Mouse (Mus musculus): ENCODE data around the gene Cacna1d. TPM values are rescaled to one million over a fixed set of nuclear protein-coding genes. Genes with fewer than 3 reads are reported as not detected.

The Cacna1d gene
- total RNA-seq (2015; ENCODE audit: low replicate concordance) (2.1 TPM in 1 of 2 replicates, not detected in the other), total RNA-seq (2017; ENCODE audit: low replicate concordance) (0.13 TPM in 1 of 2 replicates, not detected in the other)

DNA sequence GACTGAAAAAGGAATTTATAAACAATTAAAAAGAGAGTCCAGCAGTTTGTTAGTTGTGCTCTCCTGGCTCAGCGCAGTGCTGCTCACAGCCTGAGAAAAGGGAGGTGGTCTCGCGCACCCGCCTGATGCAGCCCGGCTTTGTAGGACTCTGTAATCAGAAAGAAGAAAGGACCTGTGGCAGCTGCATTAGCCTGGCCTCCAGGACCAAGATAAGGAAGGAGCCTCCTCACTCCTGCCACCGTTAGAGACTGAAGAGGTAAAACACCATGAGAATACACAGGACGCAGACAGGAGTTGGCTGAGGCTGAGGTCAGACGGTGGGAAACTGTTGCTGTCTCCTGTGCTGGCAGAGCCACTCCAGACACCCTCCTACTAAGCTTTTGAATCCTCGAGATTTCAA is at the start of gene Cacna1d:
Gene Cacna1d, minus strand, starts transcription at position 114 of the 400 bp plus-strand sequence.
- no peak for ATAC-seq (replicated peaks; ENCODE audit: low FRiP score, poor library complexity, severe bottlenecking)

DNA sequence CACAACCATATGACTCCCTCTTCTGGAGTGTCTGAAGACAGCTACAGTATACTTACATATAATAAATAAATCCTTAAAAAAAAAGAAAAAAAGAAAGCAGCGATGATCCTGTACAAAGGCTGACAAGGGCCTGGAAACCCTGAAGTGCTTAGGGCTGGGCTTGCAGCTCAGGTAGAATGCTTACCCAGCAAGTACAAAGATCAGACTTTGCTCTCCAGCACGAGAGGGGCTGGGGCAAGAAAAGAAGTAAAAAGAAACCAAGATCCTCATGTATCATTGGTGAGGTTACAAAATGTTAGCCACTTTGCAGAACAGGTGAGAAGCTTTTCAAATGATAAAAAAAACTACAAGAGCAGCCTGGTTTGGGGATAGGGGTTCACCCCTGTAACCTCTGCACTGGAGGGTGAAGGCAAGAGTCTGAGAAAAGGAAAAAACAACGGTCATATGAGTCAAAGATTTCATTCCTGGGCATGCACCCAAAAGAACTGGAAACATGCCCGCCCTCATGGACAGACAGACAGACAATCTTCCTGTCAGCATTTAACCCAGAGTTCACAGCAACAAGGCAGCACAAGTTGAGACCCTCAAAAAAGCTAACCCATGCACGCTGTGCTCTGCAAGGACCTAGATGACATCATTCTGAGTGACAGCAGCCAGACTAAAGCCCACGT is 42.7 kb upstream of the Cacna1d start:
- no peak for ATAC-seq (replicated peaks; ENCODE audit: low FRiP score, poor library complexity, severe bottlenecking)

DNA sequence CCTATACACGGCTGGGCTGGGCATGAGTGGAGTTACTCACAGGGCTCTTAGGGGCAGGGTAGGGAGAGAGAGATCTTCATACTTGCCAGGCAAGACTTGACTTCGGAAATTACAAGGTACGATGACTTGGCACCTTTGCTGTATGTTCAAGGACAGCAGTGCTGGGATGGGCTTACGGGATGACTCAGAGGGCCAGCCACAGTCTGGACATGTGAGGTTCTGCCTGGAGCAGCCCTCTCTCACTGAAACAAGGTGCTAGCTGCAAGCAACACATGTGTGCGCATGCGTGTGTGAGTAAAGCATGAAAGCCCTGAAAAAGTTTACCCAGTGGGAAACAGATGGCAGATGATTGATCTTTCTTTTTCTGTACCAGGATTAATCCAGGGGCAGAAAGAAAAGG is 40.6 kb upstream of the Cacna1d start:
- ATAC-seq (replicated peaks; ENCODE audit: low FRiP score, poor library complexity, severe bottlenecking) = no peak

DNA sequence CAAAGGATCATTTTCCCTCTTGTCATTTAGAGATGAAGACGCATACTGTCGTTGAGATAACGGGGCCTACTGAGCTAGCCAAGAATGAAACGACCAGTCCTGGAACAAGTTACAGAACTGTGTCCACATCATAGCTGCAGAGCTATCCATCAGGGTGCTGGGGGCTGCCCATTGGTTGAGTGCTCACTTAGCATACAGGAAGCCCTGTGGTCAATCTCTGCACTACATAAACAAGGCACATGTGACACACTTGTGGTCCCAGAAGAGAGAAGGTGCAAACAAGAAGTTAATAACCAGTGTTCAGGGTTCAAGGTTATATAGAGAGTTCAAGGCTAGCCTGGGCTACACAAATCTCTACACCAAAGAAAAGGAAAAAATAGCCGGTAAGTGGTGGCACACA is 40.2 kb upstream of the Cacna1d start:
- no peak for ATAC-seq (replicated peaks; ENCODE audit: low FRiP score, poor library complexity, severe bottlenecking)

DNA sequence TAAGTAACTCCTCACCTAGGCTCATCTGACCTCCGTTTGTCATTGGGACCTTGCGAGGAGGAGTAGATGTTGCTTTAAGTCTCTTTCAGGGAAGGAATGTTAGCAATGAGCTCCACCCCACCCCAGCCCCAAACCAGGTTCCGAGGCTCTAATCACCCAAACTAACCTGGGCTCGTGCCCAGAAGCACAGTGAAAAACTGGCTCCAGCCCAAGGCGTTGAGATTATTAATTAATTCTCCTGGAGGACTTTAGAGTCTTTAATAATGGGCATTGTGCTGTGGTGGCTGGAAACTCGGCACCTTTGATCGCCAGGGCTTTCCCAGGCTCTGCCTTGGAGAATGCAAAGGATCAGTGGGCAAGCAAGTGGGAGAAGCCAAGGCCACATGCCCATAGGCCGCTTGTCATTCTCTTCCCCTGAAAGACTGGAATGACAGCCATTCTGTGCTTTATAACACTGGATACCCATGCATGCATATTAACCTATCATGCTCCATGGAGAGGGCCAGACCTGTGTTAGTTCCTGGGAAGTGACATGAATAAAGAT is 39.5 kb upstream of the Cacna1d start:
- ATAC-seq (replicated peaks; ENCODE audit: low FRiP score, poor library complexity, severe bottlenecking) = no peak

DNA sequence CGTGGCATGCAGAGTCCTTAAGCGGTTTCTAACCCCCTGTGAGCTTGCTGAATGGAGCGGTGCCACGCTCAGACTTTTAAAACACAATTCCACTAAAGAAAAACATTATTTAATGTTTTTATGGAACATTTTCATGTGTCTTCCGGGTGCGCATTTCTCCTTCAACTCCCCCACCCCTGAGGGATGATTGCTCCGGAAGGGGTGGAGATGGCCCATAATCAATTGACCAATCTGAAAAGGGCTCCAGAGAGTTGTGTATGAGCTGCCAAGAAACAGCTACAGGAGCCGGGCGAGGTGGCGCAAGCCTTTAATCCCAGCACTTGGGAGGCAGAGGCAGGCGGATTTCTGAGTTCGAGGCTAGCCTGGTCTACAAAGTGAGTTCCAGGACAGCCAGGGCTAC is 38.2 kb upstream of the Cacna1d start:
- no peak for ATAC-seq (replicated peaks; ENCODE audit: low FRiP score, poor library complexity, severe bottlenecking)

DNA sequence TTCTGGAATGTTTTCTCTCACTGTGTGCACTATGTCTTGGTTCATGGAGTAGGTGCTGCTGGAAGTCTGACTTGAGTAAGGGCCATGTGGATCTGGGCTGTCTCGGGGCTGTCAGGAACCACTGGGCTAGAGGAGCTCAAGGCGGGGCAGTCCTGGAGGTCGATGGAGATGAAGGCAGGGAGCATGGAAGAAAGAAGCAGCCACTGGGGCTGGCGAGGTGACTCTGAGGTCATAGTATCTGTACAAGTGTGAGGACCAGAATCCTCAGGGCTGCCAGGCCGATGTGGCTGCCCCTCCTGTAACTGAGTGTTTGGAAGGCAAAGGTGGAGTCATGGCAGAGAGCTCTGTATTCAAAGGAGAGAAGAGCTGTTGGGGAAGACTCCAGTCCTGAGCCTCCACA is 37.7 kb upstream of the Cacna1d start:
- ATAC-seq (replicated peaks; ENCODE audit: low FRiP score, poor library complexity, severe bottlenecking) = no peak

DNA sequence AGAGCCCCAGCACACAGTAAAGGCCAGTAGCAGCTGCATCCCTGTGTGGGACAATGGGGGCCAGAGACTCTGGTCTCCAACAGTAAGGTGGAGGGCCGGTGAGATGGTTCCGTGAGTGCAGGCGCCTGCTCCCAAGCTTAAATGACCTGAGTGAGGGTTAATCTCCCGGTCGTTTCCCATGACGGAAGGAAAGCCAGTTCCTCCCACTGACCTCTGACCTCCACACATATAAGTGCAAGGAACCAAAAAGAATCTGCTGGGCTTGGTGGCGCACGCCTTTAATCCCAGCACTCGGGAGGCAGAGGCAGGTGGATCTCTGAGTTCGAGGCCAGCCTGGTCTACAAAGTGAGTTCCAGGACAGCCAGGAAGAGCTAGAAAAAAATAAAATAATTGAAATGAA is 37.1 kb upstream of the Cacna1d start:
- ATAC-seq (replicated peaks; ENCODE audit: low FRiP score, poor library complexity, severe bottlenecking) = no peak

DNA sequence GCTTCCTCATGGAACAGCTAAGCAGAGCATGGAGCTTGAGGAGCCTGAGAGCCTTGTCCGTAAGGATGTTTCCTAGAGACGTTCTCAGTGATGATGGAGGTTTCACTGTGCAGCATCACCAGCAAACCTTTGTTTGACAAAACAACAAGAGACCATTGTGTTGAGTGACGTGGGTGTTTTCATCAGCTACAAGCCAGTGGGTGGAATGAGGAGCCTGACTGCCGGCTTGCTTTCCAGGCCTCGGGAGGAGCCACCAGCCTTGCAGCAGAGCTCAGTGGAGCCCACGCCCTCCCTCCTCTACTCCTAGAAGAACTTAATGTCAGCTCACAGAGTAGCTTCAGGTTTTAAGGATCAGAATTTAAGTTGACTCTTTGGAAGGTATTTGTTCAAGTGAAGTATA is 32.1 kb upstream of the Cacna1d start:
- ATAC-seq (replicated peaks; ENCODE audit: low FRiP score, poor library complexity, severe bottlenecking) = no peak

DNA sequence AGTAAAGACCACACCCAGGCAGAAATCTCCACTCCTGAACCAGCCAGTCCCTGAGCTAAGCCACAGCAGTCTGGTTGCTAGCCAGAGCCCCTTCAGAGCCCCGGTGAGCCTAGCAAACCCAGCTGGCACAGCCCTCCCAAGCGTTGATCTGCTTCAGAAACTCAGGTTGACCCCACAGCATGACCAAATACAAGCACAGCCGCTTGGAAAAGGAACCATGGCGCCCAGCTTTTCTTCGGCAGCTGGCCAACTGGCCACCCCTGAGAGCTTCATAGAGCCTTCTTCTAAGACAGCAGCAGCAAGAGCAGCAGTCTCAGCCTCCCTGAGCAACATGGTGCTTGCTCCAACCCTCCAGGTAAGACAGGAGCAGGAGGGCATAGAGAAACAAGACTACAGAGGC is 28.1 kb upstream of the Cacna1d start:
- no peak for ATAC-seq (replicated peaks; ENCODE audit: low FRiP score, poor library complexity, severe bottlenecking)

DNA sequence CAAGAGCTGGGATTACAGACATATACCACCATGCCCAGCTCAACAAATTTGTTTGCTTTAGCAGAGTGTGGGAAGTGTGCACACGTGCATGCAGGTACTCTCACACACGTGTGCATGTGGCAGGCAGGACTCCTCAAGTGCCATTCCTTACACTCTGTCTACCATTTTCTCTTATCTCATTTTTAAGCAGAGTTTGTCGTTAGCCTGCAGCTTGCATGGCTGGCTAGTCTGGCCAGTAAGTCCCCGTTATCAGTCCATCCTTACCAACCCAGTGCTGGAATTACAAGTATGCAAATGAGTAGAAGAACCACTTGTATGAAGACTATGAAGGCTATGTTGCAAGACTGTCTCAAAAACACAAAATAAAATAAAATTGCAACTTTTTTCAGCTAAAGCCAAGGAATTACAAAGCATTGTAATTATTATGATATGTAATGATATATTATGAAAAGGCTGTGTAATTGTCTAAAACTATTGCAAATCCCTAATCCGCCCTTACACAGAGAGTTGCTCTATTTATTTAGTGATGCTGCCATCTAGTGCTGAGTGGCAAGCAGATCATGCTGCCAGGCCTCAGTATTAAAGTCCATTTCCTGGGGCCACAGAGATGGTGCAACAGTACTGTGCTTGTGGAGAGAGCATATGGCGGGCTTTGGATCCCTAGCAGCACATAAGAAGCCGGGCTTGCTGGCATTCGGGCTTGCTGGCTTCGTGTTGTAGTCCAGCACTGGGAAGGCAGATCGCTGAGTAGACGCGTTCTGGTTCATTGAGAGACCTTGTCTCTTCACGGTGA is 24.9 kb upstream of the Cacna1d start:
- peak; percentile 75 for ATAC-seq (replicated peaks; ENCODE audit: low FRiP score, poor library complexity, severe bottlenecking)

DNA sequence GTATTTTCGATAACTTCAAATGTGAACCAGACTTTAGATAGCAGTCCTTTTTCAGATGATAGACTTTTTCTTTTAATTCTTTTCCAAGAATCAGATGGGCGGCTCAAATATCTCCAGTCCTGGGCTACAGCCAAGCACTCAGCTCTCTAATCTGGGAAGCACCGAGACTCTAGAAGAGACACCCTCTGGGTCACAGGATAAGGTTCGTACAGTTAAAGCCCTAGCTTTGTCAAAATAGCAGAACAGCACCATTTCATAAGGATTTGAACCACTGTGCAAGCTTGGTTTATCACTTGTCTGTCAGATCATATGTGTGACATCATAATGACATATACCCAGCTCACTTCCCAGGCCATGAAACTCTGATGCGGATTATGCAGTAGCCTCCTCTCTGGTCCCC is 21.6 kb upstream of the Cacna1d start:
- ATAC-seq (replicated peaks; ENCODE audit: low FRiP score, poor library complexity, severe bottlenecking) = no peak

DNA sequence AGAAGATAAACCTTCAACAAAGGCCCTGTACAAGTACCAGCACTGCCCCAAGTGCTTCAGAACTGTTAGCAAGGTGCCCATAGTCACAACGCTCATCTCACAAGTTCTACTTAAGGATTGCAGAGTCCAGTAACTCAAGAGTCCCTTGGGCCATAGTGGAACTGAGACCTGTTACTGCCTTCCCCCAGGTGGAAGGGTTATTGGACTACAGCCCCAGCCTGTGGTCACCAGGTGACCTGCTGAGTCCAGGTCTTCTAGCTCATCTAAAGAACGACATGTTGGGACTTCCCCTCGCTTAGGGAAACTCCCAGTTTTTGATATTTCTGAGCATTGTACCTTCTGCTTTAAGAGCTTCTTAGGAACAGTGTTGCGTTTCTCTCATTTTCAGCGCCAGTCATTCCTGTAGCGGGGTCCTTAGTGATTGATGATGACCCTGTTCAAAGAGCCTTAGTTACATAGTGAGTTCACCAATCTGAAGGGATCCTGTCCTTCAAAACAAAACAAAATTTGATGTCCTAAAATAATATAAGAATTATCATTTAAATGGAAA is 19.0 kb upstream of the Cacna1d start:
- ATAC-seq (replicated peaks; ENCODE audit: low FRiP score, poor library complexity, severe bottlenecking) = no peak

DNA sequence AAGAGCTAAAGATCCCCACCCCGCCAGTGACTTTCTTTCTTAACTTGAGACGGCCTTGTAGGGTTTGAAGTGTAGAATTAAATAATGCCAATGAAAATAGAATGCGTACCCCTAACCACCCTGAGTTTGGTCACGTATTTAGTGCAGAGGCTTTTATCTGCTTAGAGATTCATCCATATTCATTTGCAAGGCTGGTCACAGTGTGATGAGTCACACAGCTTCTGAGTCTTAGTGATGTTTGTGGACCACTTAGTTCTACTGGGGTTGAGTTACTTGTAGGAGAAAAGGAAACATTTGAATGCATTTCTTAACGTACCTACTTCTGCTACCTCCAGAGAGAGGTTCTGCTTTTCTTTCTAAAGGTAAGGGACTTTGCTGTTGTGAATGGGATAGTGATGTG is 13.7 kb upstream of the Cacna1d start:
- no peak for ATAC-seq (replicated peaks; ENCODE audit: low FRiP score, poor library complexity, severe bottlenecking)

DNA sequence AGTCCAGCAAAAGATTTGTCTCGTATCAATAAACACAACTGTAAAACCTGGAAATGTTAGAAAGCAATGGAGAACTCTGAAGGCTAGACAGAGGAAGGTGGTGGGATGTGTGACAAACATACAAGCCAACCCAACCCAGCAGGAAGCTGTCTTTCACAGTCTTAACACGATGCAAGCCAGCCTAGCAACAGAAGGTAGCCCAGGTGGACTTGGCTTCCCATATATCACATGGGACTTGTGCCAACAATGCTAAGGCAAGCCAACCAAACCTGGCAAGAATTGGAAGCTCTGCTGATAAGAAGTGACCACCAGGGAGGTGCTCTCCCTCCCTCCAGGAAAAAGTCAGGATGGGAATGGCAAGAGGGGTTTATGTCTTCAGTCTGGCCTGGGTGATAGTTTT is 6.9 kb upstream of the Cacna1d start:
- ATAC-seq (replicated peaks; ENCODE audit: low FRiP score, poor library complexity, severe bottlenecking) = no peak

DNA sequence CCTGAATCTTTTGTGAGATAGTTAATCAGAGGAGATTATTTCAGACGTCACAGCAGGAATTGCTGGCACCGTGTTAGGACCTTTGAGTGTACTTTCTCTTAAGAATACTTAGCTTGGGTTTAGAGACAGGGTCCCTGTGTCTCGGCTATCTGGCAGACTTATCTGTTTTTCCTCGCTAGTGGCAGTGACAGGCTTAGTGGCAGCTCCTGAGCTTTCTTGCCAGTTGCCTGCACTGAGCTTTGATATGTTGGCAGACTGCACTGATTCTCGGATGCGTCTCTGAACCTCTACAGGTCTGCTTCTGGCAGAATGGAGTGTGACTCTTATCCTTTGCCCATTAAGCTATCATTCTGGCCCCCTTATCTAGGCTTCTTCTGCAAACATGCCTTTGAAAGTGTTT is 3.7 kb upstream of the Cacna1d start:
- ATAC-seq (replicated peaks; ENCODE audit: low FRiP score, poor library complexity, severe bottlenecking) = no peak

DNA sequence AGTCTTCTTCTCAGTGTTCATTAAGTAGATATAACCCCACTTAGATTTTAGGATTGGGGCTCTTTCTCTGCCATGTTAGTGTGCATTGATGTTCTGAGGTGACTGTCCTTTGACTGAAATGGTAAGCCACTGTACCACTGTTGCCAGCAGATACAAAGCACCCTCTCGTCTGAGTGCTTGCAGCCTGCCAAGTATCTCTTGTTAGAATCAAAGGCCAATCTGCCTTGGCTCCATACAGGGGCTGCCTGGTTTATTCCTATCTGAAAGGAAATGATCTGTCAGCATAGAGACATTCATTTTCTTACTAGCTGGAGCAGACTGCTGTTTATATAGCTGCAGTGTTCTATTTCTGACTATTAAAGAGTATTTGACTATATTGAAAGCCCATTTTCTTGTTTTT is 2.0 kb upstream of the Cacna1d start:
- ATAC-seq (replicated peaks; ENCODE audit: low FRiP score, poor library complexity, severe bottlenecking) = no peak

DNA sequence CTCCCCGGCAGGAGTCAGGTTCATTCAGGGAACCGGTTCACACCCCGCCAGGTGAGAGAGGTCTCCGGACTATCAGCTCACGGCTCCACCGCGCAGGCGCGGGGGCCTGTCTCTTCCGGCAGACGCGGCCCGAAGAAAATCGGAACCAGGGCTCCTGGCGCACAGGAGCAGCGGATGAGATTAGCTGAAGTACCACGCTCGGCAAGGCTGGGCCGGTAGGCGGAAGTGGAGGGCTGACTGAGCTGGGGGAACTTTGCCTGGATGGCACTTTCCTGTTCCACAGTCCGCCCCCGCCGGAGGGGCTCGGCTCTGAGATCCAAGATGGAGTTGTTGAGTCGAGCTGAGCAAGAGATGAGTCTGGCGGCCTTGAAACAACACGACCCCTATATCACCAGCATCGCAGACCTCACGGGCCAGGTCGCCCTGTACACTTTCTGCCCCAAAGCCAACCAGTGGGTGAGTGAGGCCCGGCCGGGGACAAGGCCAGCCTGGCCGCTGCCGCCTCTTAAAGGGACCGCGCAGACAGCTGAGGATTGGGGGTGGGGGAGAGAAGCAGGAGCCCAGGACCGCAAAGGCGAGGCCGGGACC is 11.8 kb downstream of the Cacna1d start, which contains the start of gene Dcp1a:
Gene Dcp1a, plus strand, starts transcription at position 175 of the 588 bp plus-strand sequence.
- peak; percentile 98 for ATAC-seq (replicated peaks; ENCODE audit: low FRiP score, poor library complexity, severe bottlenecking)

DNA sequence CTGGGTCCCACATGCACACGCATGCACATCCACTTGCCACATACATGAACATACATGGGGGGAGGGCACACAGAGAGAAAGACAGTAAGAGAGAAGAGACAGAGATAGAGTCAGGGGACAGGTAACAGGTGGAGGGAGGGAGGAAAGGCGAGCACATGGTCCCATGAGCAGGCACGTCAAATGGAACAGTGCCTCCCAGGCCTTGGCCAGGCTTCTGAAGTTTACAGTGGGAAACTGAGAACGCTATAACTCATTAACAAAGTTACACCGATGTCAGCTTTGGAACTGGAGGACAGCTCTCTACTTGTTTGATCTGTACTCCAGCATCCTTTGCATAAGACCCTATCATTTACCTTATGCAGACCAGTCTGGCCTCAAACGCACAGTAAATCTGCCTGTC is 16.8 kb downstream of the Cacna1d start:
- no peak for ATAC-seq (replicated peaks; ENCODE audit: low FRiP score, poor library complexity, severe bottlenecking)

DNA sequence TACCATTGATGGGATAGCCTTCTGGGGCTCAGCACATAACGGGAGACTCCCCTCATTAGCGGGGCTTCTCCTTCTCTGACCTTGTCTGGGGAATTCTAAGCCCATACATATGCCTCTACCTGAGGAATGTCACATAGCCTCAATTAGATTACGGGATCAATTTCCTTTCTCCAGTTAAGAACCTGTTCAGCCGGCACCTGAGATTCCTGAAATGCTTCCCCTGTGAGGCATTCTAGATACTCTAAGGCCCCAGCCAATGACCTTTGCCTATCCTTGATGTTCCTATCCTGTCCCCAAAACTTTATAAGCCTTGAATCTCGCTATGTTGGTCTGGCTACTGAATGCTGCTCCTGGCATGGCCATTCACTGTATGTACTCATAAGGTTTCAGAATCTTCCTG is 17.6 kb downstream of the Cacna1d start:
- ATAC-seq (replicated peaks; ENCODE audit: low FRiP score, poor library complexity, severe bottlenecking) = no peak
